Mouse (Mus musculus) brain, adult 2 months (tissue): ENCODE data around the gene D630003M21Rik.
A peak's percentile ranks its signal among the peaks of the same experiment; 100 is the strongest.

Experiments used
- DNase-seq: peaks from one replicate; pipeline ENCODE4 v3.0.0; 2011; ENCODE audit warnings: low read depth, low spot score

The D630003M21Rik gene

DNA sequence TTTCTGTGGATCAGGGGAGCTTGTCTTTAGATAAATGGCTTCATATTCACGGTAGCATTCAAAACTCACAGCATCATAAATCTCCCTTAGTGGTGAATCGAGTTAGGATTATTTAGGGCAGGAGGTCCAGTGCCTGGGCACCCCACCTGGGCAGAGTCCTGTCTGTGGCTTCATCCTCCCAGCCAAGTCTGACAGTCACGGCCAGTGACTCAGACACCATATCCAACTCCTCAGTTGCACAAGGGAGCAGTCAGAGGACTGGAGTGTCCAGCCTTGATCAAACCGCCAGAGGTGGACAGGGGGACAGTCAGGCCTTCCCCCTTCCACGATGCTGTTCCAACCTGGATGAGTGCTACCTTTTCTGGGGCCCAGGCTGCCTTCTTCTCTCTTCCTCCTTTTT, 31.1 kb downstream of the D630003M21Rik start:
- no peak for DNase-seq

- peak; percentile 80 for DNase-seq
Measured at GRCm38 (mm10) chr2:158194945-158195640, 33.9 kb downstream of the D630003M21Rik start.

GRCm38 (mm10) chr2:158193611-158194336, 35.2 kb downstream of the D630003M21Rik start:
- DNase-seq = peak; percentile 40

GRCm38 (mm10) chr2:158191098-158191497, 37.9 kb downstream of the D630003M21Rik start:
- DNase-seq = no peak

- no peak for DNase-seq
Measured at GRCm38 (mm10) chr2:158189451-158189850, 39.6 kb downstream of the D630003M21Rik start.

DNA sequence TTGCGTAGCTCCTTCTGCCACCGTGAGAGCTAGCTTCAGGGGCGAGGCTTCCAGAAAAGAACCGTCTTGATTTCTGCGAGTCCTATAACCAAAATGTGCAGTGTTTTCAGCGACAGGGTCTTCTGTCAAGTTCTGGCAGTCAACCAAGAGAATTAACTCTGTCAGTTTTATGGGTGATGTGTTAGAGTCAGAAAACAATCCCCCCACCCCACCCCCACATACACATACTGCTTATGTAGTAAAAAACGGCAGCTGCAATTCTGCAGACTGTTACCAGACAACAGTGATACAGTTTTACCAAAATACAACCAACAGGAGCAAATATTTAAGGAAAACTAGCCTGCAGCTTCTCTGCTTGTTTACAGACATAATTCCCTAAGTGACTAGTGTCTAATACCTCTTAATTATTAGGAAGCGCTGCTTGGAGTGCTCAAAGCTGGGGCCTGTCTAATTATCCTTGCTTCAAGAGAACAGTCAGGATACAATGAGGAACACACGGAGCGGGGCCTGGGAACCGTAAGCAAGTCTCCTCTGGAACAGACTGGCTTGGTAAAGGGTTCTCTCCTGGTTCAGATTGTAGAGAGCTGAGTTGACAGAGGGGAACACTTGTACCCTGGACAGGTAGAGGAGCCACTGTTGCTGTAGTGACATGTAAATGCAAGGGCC, 42.7 kb downstream of the D630003M21Rik start:
- no peak for DNase-seq

- DNase-seq = peak; percentile 51
Measured at GRCm38 (mm10) chr2:158183266-158183665, 45.8 kb downstream of the D630003M21Rik start.

- peak; percentile 57 for DNase-seq
Measured at GRCm38 (mm10) chr2:158181932-158182331, 47.1 kb downstream of the D630003M21Rik start.

GRCm38 (mm10) chr2:158180797-158181196, 48.2 kb downstream of the D630003M21Rik start:
- no peak for DNase-seq

- DNase-seq = no peak
Measured at GRCm38 (mm10) chr2:158179370-158180111, 49.5 kb downstream of the D630003M21Rik start.

- DNase-seq = no peak
Measured at GRCm38 (mm10) chr2:158178696-158179369, 50.2 kb downstream of the D630003M21Rik start.

GRCm38 (mm10) chr2:158178139-158178538, 50.9 kb downstream of the D630003M21Rik start:
- DNase-seq = no peak

GRCm38 (mm10) chr2:158177574-158177973, 51.4 kb downstream of the D630003M21Rik start:
- DNase-seq = no peak

DNA sequence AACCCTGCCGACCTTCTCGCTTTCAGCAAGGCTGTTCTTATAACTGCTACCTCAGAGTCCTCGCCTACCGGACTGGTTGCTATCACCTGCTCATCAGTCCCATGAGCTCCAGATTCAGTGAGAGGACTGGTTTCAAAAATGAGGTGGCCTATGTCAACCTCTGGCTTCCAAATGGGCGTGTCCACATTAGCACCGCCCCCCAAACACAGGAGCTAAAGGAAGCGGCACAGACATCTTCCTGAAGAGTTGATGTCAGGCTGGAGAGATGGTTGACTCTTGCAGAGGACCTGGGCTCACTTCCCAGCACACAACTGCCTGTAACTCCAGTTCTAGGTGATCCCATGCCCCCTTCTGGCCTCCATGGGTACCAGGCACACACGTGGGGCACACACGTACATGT, 52.3 kb downstream of the D630003M21Rik start:
- no peak for DNase-seq

- DNase-seq = peak; percentile 37
Measured at GRCm38 (mm10) chr2:158175433-158175832, 53.6 kb downstream of the D630003M21Rik start.

DNA sequence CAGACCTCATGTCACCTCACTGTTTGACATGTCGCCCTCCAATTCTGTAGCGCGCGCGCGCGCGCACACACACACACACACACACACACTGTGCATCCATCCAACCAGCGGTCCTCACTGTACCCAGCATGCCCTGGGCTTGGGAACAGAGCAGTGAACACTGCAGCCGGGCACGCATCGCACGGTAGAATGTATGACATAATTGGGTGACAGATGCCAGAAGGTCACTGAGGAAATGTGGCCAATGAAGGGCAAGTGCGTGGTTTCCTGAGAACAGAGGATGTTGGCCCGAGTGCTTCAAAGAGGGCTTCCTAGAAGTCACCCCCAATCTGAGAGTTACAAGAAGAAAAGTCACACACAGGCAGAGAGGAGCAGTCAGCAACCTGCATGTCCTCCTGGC, 54.1 kb downstream of the D630003M21Rik start:
- DNase-seq = no peak

DNA sequence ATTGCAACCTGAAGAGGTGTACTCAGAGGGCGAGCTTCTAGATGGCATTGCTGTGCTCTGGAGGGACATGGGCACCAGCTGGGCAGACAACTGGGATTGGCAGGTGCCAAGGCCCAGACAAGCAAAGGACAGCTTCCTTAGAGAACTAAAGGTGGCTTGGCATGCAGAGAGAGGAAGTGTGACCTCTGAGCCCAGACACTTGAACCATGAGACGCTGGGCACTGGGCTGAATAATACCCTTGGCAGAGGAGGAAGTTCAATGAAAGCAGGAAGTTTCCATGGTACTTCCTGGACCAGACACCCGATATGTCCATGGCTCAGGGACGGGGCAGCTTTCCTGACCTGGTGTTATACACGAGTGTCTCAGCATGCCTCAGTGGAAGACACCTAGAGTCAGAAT, 54.6 kb downstream of the D630003M21Rik start:
- peak; percentile 50 for DNase-seq

DNA sequence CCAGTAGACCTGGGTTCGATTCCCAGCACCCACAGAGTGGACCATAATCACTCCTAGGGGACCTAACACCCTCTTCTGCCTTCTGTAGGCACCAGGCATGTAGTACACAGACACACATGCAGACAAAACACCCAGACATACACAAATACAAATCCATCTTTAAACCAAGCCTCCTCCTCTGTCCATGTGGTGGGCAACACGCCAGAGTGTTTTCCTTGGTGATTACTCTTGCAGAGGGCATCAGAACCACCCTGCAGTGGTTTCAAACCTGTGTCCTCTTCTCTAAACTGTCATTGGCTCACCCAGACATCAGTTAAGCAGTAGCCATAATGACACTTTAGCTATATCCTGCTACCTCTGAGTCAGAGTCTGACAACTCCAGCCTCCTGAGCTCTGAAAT, 58.6 kb downstream of the D630003M21Rik start:
- no peak for DNase-seq

DNA sequence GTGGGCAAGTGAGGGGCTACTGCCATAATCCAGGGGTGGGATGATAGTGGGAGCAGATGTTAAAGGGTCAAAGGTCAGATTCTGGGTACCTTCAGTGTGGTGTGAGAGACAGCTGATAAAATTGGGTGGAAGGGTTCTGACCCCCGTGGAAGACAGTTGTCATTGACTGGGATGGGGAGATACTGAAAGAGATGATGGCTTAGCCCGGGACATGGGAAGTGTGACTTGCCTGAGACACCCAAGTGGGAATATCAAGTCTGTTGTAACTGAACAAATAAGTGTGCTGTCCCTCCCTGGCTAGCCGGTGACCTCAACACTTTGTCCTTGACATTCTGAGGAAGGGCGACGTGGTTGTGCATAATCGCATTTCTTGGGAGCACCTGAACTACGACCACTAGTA, 59.3 kb downstream of the D630003M21Rik start:
- DNase-seq = no peak

GRCm38 (mm10) chr2:158169351-158169750, 59.7 kb downstream of the D630003M21Rik start:
- no peak for DNase-seq

GRCm38 (mm10) chr2:158168741-158169211, 60.2 kb downstream of the D630003M21Rik start:
- DNase-seq = no peak
